Mouse (Mus musculus): Measurements from ENCODE around the gene Lrmda.

Gene Lrmda

GRCm38 (mm10) chr14:22091306-22091705 lies 71.8 kb downstream of the Lrmda start:
- no peak for DNase-seq (ENCODE audit: low spot score in 2 of 2)

- DNase-seq (ENCODE audit: low spot score in 2 of 2) = no peak
Measured at GRCm38 (mm10) chr14:22093124-22093523, 73.6 kb downstream of the Lrmda start.

- DNase-seq (ENCODE audit: low spot score in 2 of 2) = peak in 1 of 2 experiments; percentile 17
Measured at GRCm38 (mm10) chr14:22101961-22102805, 82.7 kb downstream of the Lrmda start.

GRCm38 (mm10) chr14:22105855-22106254 lies 86.3 kb downstream of the Lrmda start:
- DNase-seq (ENCODE audit: low spot score in 2 of 2) = peak in 1 of 2 experiments; percentile 13

- no peak for DNase-seq (ENCODE audit: low spot score in 2 of 2)
Measured at GRCm38 (mm10) chr14:22106777-22107176, 87.3 kb downstream of the Lrmda start.

GRCm38 (mm10) chr14:22109423-22109822 lies 89.9 kb downstream of the Lrmda start:
- DNase-seq (ENCODE audit: low spot score in 2 of 2) = no peak

GRCm38 (mm10) chr14:22113463-22114361 lies 94.2 kb downstream of the Lrmda start:
- DNase-seq (ENCODE audit: low spot score in 2 of 2) = no peak

- peak in 1 of 2 experiments; percentile 66 for DNase-seq (ENCODE audit: low spot score in 2 of 2)
Measured at GRCm38 (mm10) chr14:22114651-22115351, 95.3 kb downstream of the Lrmda start.

- DNase-seq (ENCODE audit: low spot score in 2 of 2) = no peak
Measured at GRCm38 (mm10) chr14:22118096-22118495, 98.6 kb downstream of the Lrmda start.

- DNase-seq (ENCODE audit: low spot score in 2 of 2) = no peak
Measured at GRCm38 (mm10) chr14:22118512-22118911, 99.0 kb downstream of the Lrmda start.

GRCm38 (mm10) chr14:22126276-22126675 lies 106.8 kb downstream of the Lrmda start:
- no peak for DNase-seq (ENCODE audit: low spot score in 2 of 2)

GRCm38 (mm10) chr14:22126859-22127258 lies 107.3 kb downstream of the Lrmda start:
- DNase-seq (ENCODE audit: low spot score in 2 of 2) = no peak

GRCm38 (mm10) chr14:22130950-22131585 lies 111.6 kb downstream of the Lrmda start:
- no peak for DNase-seq (ENCODE audit: low spot score in 2 of 2)

- no peak for DNase-seq (ENCODE audit: low spot score in 2 of 2)
Measured at GRCm38 (mm10) chr14:22139281-22139680, 119.8 kb downstream of the Lrmda start.

GRCm38 (mm10) chr14:22144014-22144413 lies 124.5 kb downstream of the Lrmda start:
- no peak for DNase-seq (ENCODE audit: low spot score in 2 of 2)

- DNase-seq (ENCODE audit: low spot score in 2 of 2) = no peak
Measured at GRCm38 (mm10) chr14:22145863-22146262, 126.4 kb downstream of the Lrmda start.

- no peak for DNase-seq (ENCODE audit: low spot score in 2 of 2)
Measured at GRCm38 (mm10) chr14:22146508-22147044, 127.1 kb downstream of the Lrmda start.

- DNase-seq (ENCODE audit: low spot score in 2 of 2) = no peak
Measured at GRCm38 (mm10) chr14:22147341-22148024, 128.0 kb downstream of the Lrmda start.

- DNase-seq (ENCODE audit: low spot score in 2 of 2) = no peak
Measured at GRCm38 (mm10) chr14:22152701-22153100, 133.2 kb downstream of the Lrmda start.

GRCm38 (mm10) chr14:22154096-22154495 lies 134.6 kb downstream of the Lrmda start:
- DNase-seq (ENCODE audit: low spot score in 2 of 2) = no peak
